Mouse (Mus musculus) thymus, adult 2 months (tissue): ENCODE measurements around the gene Esyt1. TPM values are rescaled to one million over a fixed set of nuclear protein-coding genes. Genes with fewer than 3 reads are reported as not detected.

ENCODE experiments used
- DNase-seq: peaks from one replicate; pipeline ENCODE4 v3.0.0; 2021
- H3K27ac ChIP-seq: fragments of 200-500 bp; 2 replicates; pipeline ENCODE4 v1.5.1; 2012; ENCODE audit warnings: low read length, control low read depth; ENCODE audit not compliant: control insufficient read depth, insufficient read depth
- H3K27me3 ChIP-seq: fragments of 200-500 bp; 2 replicates; pipeline ENCODE4 v1.6.1; 2012; ENCODE audit warnings: mild to moderate bottlenecking, low read length, moderate library complexity, mixed read lengths; ENCODE audit not compliant: control insufficient read depth, insufficient read depth
- H3K36me3 ChIP-seq: fragments of 200-500 bp; 2 replicates; pipeline ENCODE4 v1.6.1; 2012; ENCODE audit warnings: mild to moderate bottlenecking, low read length, moderate library complexity; ENCODE audit not compliant: control insufficient read depth, insufficient read depth
- H3K4me1 ChIP-seq: fragments of 200-500 bp; replicated peaks from 2 replicates; pipeline ENCODE4 v1.6.1; 2012; ENCODE audit warnings: low read length; ENCODE audit not compliant: control insufficient read depth, insufficient read depth
- H3K4me3 ChIP-seq: fragments of 200-500 bp; 2 replicates; pipeline ENCODE4 v1.5.1; 2012; ENCODE audit warnings: mild to moderate bottlenecking, low read length, control low read depth, moderate library complexity; ENCODE audit not compliant: control insufficient read depth, insufficient read depth
- CTCF ChIP-seq: fragments of 200-500 bp; IDR thresholded peaks from 2 replicates; pipeline ENCODE4 v1.5.1; 2012; ENCODE audit warnings: mild to moderate bottlenecking, control low read depth, low read length, moderate library complexity, borderline replicate concordance; ENCODE audit not compliant: control insufficient read depth, poor library complexity, insufficient read depth; ENCODE audit errors: extremely low read depth
- POLR2A ChIP-seq: fragments of 200-500 bp; IDR thresholded peaks from 2 replicates; pipeline ENCODE4 v1.6.1; 2012; ENCODE audit warnings: mild to moderate bottlenecking, low read length, control low read depth, moderate library complexity; ENCODE audit not compliant: control insufficient read depth, poor library complexity, insufficient read depth; ENCODE audit errors: extremely low read depth
- WGBS: fragments of 180-500 bp; shearing (Covaris S2); methylation state at CpG from one replicate; pipeline ENCODE4 v1.1.7; 2018; 5-methylcytosine and 5-hydroxymethylcytosine counted together
- polyA plus RNA-seq: library from polyadenylated mRNA; depleted of rRNA; stranded (reverse); fragments of >200 nt; gene quantifications from 2 replicates; pipeline ENCODE4 v1.2.3, GENCODE M21; 2012

Gene Esyt1
- polyA plus RNA-seq, 1 experiment = 146 TPM

DNA sequence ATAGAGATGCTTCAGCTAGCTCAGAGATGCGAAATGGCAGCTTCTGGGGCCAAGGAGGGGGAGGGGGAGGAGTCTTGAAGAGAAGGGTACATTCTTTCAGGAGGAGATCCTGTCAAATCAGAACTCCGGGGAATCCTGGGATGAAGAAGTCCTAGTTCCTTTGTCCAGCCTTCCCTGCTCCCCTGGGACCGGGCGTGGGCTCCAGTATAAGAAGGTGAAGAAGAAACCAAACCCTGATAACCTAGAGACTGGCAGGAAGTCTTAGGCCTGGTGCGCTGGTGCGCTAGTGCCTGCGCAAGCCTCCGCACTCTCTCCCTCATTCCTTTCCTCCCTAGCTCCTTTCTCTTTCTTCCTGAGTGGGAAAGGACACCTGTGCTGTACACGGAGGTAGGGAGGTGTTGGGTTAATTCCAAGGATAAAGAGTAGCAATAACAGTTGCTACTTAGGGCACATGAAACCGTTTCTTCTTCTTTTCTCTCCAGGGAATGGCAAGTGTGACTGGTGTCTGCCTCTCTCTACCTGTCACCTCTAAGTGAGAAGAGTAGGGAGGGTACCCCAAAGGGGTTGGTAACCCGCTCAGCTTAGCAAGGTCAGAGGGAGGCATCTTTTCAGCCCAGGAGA lies 1.4 kb downstream of the Esyt1 start:
- DNase-seq = peak; percentile 47
- H3K27me3 ChIP-seq = no peaks in the 10 kb centered on the region
- H3K36me3 ChIP-seq = peaks cover 12% of the 10 kb centered on the region
- WGBS = 16% methylated on average over 11 of the region's 11 CpGs
- H3K4me1 ChIP-seq = peaks cover 8% of the 10 kb centered on the region; the same call in 1 of the 2 replicates
- peak overlapping the region; percentile 90 for H3K4me3 ChIP-seq
- TF ChIP-seq POLR2A (0 out of 2 replicates have a peak, but pooled peaks have one; percentile 34), CTCF (no peak)
- peak overlapping the region; percentile 80 for H3K27ac ChIP-seq

DNA sequence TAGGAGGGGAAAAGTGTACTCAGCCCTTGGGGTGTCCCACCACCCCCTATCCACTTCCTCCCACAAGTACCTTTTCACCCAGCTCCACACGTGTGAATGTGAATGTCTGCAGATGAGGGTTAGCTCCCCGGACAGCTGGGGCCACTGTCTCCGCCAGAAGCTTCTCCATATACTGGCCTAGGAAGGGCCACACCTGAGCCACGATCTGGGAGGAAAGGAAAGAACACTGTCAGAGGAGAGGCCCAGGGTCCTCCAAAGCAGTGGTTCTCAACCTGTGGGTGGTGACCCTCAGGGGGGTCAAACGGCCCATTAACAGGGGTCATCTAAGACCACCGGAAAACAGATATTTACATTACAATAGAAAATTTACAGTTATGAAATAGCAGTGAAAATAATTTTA lies 3.3 kb downstream of the Esyt1 start:
- WGBS = 88% methylated on average over 6 of the region's 6 CpGs
- no peak for DNase-seq
- Histone ChIP-seq H3K4me3 (no peak overlapping the region), H3K27ac (no peak overlapping the region), H3K4me1 (peaks cover 8% of the 10 kb centered on the region; the same call in 1 of the 2 replicates), H3K36me3 (peaks cover 20% of the 10 kb centered on the region), H3K27me3 (no peaks in the 10 kb centered on the region)
- TF ChIP-seq POLR2A (no peak), CTCF (no peak)

- no peak overlapping the region for H3K27ac ChIP-seq
- no peak overlapping the region for H3K4me3 ChIP-seq
- no peak for DNase-seq
- no peaks in the 10 kb centered on the region for H3K27me3 ChIP-seq
- 97% methylated on average over 16 of the region's 16 CpGs for WGBS
- no peak for TF ChIP-seq CTCF
- no peak for TF ChIP-seq POLR2A
- H3K36me3 ChIP-seq = peaks cover 33% of the 10 kb centered on the region
- peaks cover 8% of the 10 kb centered on the region; the same call in 1 of the 2 replicates for H3K4me1 ChIP-seq
Measured at GRCm38 (mm10) chr10:128520591-128520990, 5.1 kb downstream of the Esyt1 start.

DNA sequence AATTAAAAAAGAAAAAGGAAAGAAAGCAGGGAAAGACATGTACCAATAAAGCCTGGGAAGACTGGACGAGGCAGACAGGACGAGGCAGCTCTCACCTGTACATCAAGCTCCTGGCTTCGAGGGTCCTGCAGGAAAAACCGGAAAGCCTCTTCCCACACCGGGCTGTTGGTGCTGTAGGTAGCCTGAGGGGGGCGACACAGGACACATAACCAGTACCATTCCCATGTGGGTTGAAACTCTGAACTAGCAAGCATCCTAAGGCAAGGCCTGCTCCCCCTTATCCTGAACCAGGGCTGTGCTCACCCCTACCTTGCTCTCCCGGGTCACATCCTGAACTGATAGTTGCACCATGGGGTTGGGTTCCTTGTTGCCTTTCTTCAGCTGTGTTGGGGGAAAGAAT lies 6.8 kb downstream of the Esyt1 start:
- peaks cover 44% of the 10 kb centered on the region for H3K36me3 ChIP-seq
- peak; percentile 56 for DNase-seq

DNA sequence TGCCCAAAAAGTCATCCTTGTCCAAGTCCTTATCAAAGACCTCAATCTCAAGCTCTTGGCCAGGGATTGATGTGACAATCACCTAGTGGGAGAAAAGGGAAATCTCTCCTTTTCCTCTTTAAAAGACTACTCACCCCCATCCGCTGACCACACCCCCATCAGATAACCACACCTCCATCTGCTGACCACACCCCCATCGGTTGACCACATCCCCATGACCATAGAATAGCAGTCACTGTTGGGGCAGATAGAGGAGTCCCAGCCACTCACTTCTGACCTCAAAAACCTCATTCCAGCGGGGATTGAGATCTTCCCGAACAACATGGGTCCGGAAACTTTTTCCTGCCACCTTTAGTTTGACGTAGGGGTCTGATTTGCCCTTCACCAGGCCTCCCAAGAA lies 9.0 kb downstream of the Esyt1 start:
- H3K4me1 ChIP-seq = no peaks in the 10 kb centered on the region
- no peak overlapping the region for H3K4me3 ChIP-seq
- no peak for TF ChIP-seq POLR2A
- no peak for TF ChIP-seq CTCF
- no peak overlapping the region for H3K27ac ChIP-seq
- no peak for DNase-seq
- no peaks in the 10 kb centered on the region for H3K27me3 ChIP-seq
- whole genome bisulfite sequencing = 74% methylated on average over 6 of the region's 6 CpGs
- peaks cover 48% of the 10 kb centered on the region for H3K36me3 ChIP-seq

More for the DNA sequence above, 6.8 kb downstream of the Esyt1 start:
- 93% methylated on average over 7 of the region's 7 CpGs for WGBS
- peaks cover 1% of the 10 kb centered on the region; the same call in 1 of the 2 replicates for H3K4me1 ChIP-seq
- no peak for TF ChIP-seq POLR2A
- TF ChIP-seq CTCF = peak; percentile 68; the same call in 1 of the 2 replicates
- no peak overlapping the region for H3K27ac ChIP-seq
- H3K4me3 ChIP-seq = no peak overlapping the region
- H3K27me3 ChIP-seq = no peaks in the 10 kb centered on the region

- 96% methylated on average over 20 of the region's 20 CpGs for WGBS
- DNase-seq = no peak
- TF ChIP-seq POLR2A = no peak
- no peak for TF ChIP-seq CTCF
- H3K4me1 ChIP-seq = no peaks in the 10 kb centered on the region
- H3K4me3 ChIP-seq = no peak overlapping the region
- H3K27me3 ChIP-seq = no peaks in the 10 kb centered on the region
- H3K36me3 ChIP-seq = peaks cover 53% of the 10 kb centered on the region
- H3K27ac ChIP-seq = no peak overlapping the region
Measured at GRCm38 (mm10) chr10:128516029-128516428, 9.6 kb downstream of the Esyt1 start.
